ENCODE assay signal across 8 mouse cellular contexts in genomic region chr2:180042858-180043515, GRCm38 (mm10). TPM values are rescaled to one million over a fixed set of nuclear protein-coding genes. Genes with fewer than 3 reads are reported as not detected.
DNase-seq lines count a peak whose midpoint lies in the region; ATAC-seq lines count a peak whose summit lies in the region.

No protein-coding gene starts in this region.

- peaks cover 19% of the 10 kb centered on the region for H3K4me1 ChIP-seq in intestine, embryonic 15.5 days (replicated peaks)
- peaks cover 34% of the 10 kb centered on the region for H3K4me1 ChIP-seq in limb, embryonic 12.5 days (replicated peaks)
- H3K4me1 ChIP-seq in midbrain, embryonic 13.5 days (replicated peaks) = peaks cover 48% of the 10 kb centered on the region

- H3K4me2 ChIP-seq in intestine, embryonic 15.5 days (replicated peaks) = peak overlapping the region; percentile 94
- peak overlapping the region; percentile 87 for H3K4me2 ChIP-seq in limb, embryonic 12.5 days
- peak overlapping the region; percentile 81 for H3K4me2 ChIP-seq in midbrain, embryonic 13.5 days (replicated peaks)

- H3K9ac ChIP-seq in intestine, embryonic 15.5 days = peak overlapping the region; percentile 89
- H3K9ac ChIP-seq in limb, embryonic 12.5 days (replicated peaks) = peak overlapping the region; percentile 89
- peak overlapping the region; percentile 96 for H3K9ac ChIP-seq in midbrain, embryonic 13.5 days (replicated peaks)

- H3K4me3 ChIP-seq in intestine, embryonic 15.5 days (replicated peaks) = peak overlapping the region; percentile 99
- H3K4me3 ChIP-seq in limb, embryonic 12.5 days (replicated peaks) = peak overlapping the region; percentile 98
- H3K4me3 ChIP-seq in midbrain, embryonic 13.5 days (replicated peaks) = peak overlapping the region; percentile 97

- peak; percentile 52 for ATAC-seq in intestine, embryonic 15.5 days
- peak; percentile 16; the same call in 1 of the 2 replicates for ATAC-seq in limb, embryonic 12.5 days (ENCODE audit: insufficient number of reproducible peaks, insufficient read depth, low FRiP score, low TSS enrichment, low read depth)
- peak; percentile 64 for ATAC-seq in midbrain, embryonic 13.5 days

- H3K36me3 ChIP-seq in intestine, embryonic 15.5 days = peaks cover 11% of the 10 kb centered on the region
- H3K36me3 ChIP-seq in limb, embryonic 12.5 days = peaks cover 30% of the 10 kb centered on the region
- H3K36me3 ChIP-seq in midbrain, embryonic 13.5 days = peaks cover 25% of the 10 kb centered on the region

- peak overlapping the region; percentile 90 for H3K27ac ChIP-seq in intestine, embryonic 15.5 days
- peak overlapping the region; percentile 93 for H3K27ac ChIP-seq in limb, embryonic 12.5 days
- peak overlapping the region; percentile 99 for H3K27ac ChIP-seq in midbrain, embryonic 13.5 days

- no peaks in the 10 kb centered on the region for H3K9me3 ChIP-seq in intestine, embryonic 15.5 days
- no peaks in the 10 kb centered on the region for H3K9me3 ChIP-seq in limb, embryonic 12.5 days
- no peaks in the 10 kb centered on the region for H3K9me3 ChIP-seq in midbrain, embryonic 13.5 days

- DNase-seq in layer of hippocampus, adult 11-12 months (ENCODE audit: low spot score) = peak; percentile 68
- DNase-seq in layer of hippocampus, adult 9-10 months (ENCODE audit: low spot score) = no peak
- peak; percentile 79 for DNase-seq in cerebellum, adult 9-11 months
- peak; percentile 48 to 64 for DNase-seq in frontal cortex, postnatal 25 days (ENCODE audit: low spot score in 2 of 2)
- DNase-seq in spleen, postnatal 14 days (ENCODE audit: low spot score in 2 of 2) = peak; percentile 15 to 51

- WGBS in intestine, embryonic 15.5 days = under 1% methylated on average over 66 of the region's 66 CpGs
- WGBS in limb, embryonic 12.5 days = under 1% methylated on average over 66 of the region's 66 CpGs
- under 1% methylated on average over 60 of the region's 66 CpGs for WGBS in midbrain, embryonic 13.5 days

- H3K27me3 ChIP-seq in intestine, embryonic 15.5 days (replicated peaks) = no peaks in the 10 kb centered on the region
- no peaks in the 10 kb centered on the region for H3K27me3 ChIP-seq in limb, embryonic 12.5 days
- no peaks in the 10 kb centered on the region for H3K27me3 ChIP-seq in midbrain, embryonic 13.5 days

RNA-seq across cellular contexts. Expression of gene Ss18l1, which starts 0.7 kb away (rescaled TPM):
- 3.7 and 4.2 TPM in 2 replicates for polyA plus RNA-seq in intestine, embryonic 15.5 days (2015; fragmentation: Nextera tagmentation; extraction: Ambion mirVana)
- 7.3 and 8.7 TPM in 2 replicates for polyA plus RNA-seq in limb, embryonic 12.5 days (2016; fragmentation: Nextera tagmentation; extraction: Ambion mirVana)
- 51.2 and 54.8 TPM in 2 replicates for polyA plus RNA-seq in midbrain, embryonic 13.5 days (2015; fragmentation: Nextera tagmentation; extraction: Ambion mirVana)

RNA-seq across cellular contexts. Expression of gene Psma7, which starts 0.8 kb away (rescaled TPM):
- 584 and 619 TPM in 2 replicates for polyA plus RNA-seq in intestine, embryonic 15.5 days (2015; fragmentation: Nextera tagmentation; extraction: Ambion mirVana)
- 693 and 704 TPM in 2 replicates for polyA plus RNA-seq in limb, embryonic 12.5 days (2016; fragmentation: Nextera tagmentation; extraction: Ambion mirVana)
- polyA plus RNA-seq in midbrain, embryonic 13.5 days (2015; fragmentation: Nextera tagmentation; extraction: Ambion mirVana) = 676 and 705 TPM in 2 replicates

RNA-seq across cellular contexts. Expression of gene Lsm14b, which starts 18.2 kb away (rescaled TPM):
- polyA plus RNA-seq in intestine, embryonic 15.5 days (2015; fragmentation: Nextera tagmentation; extraction: Ambion mirVana) = 5.5 and 5.6 TPM in 2 replicates
- 13.6 and 14.2 TPM in 2 replicates for polyA plus RNA-seq in limb, embryonic 12.5 days (2016; fragmentation: Nextera tagmentation; extraction: Ambion mirVana)
- 20.9 and 24.8 TPM in 2 replicates for polyA plus RNA-seq in midbrain, embryonic 13.5 days (2015; fragmentation: Nextera tagmentation; extraction: Ambion mirVana)

RNA-seq across cellular contexts. Expression of gene Mtg2, which starts 27.4 kb away (rescaled TPM):
- 24.9 and 28.2 TPM in 2 replicates for polyA plus RNA-seq in intestine, embryonic 15.5 days (2015; fragmentation: Nextera tagmentation; extraction: Ambion mirVana)
- 29.6 and 30.9 TPM in 2 replicates for polyA plus RNA-seq in limb, embryonic 12.5 days (2016; fragmentation: Nextera tagmentation; extraction: Ambion mirVana)
- polyA plus RNA-seq in midbrain, embryonic 13.5 days (2015; fragmentation: Nextera tagmentation; extraction: Ambion mirVana) = 37.1 and 37.3 TPM in 2 replicates
